Mouse (Mus musculus) erythroblast, embryonic 14.5 days (primary cell): ENCODE data around the gene Slc16a6. TPM values are rescaled to one million over a fixed set of nuclear protein-coding genes. Genes with fewer than 3 reads are reported as not detected.

Source experiments
- H3K27me3 ChIP-seq: 2 replicates; pipeline ENCODE4 v1.6.1; 2012; ENCODE audit warnings: inconsistent platforms; ENCODE audit not compliant: control insufficient read depth
- H3K36me3 ChIP-seq: 2 replicates; pipeline ENCODE4 v1.6.1; 2012; ENCODE audit warnings: mild to moderate bottlenecking, inconsistent platforms; ENCODE audit not compliant: control insufficient read depth
- H3K4me1 ChIP-seq: 2 replicates; pipeline ENCODE4 v1.6.1; 2012; ENCODE audit warnings: inconsistent platforms; ENCODE audit not compliant: control insufficient read depth
- H3K4me3 ChIP-seq: replicated peaks from 2 replicates; pipeline ENCODE3; 2012; ENCODE audit warnings: moderate library complexity, mild to moderate bottlenecking, inconsistent platforms
- H3K9me3 ChIP-seq: 2 replicates; pipeline ENCODE4 v1.6.1; 2012; ENCODE audit warnings: low read length, inconsistent platforms, mixed read lengths; ENCODE audit not compliant: control insufficient read depth
- GATA1 ChIP-seq: IDR thresholded peaks from 2 replicates; pipeline ENCODE4 v1.6.1; 2012; ENCODE audit warnings: low read length, inconsistent platforms, mixed read lengths
- TAL1 ChIP-seq: IDR thresholded peaks from 3 replicates; pipeline ENCODE4 v1.6.1; 2012; ENCODE audit warnings: low read length, inconsistent platforms, mixed read lengths
- polyA plus RNA-seq: library from polyadenylated mRNA; stranded (reverse); fragments of >175 nt; gene quantifications from 2 replicates; pipeline ENCODE4 v1.2.3, GENCODE M21; 2012

Gene Slc16a6
- polyA plus RNA-seq, 1 experiment, result 5.3 TPM

DNA sequence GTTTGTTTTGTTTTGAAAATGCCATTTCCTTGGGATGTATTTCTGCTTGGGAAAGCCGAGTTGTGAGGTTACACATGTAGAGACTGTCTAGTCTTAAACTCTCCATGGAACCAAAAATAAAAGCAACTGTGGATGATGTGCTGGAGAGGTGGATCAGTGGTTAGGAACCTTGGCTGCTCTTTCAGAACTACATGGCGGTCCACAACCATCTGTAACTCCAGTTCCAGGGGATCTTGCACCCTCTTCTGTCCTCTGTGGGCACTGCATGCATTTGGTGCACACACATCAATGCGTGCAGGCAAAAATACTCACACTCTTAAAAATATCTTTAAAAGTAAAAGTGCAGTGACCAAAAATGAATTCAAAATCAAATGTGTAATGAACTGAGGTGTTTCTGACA is 32.3 kb downstream of the Slc16a6 start:
- Histone ChIP-seq H3K36me3 (peaks cover 16% of the 10 kb centered on the region), H3K4me3 (no peak overlapping the region), H3K9me3 (no peaks in the 10 kb centered on the region), H3K27me3 (peaks cover 5% of the 10 kb centered on the region), H3K4me1 (peaks cover 56% of the 10 kb centered on the region)
- no peak for TF ChIP-seq GATA1

DNA sequence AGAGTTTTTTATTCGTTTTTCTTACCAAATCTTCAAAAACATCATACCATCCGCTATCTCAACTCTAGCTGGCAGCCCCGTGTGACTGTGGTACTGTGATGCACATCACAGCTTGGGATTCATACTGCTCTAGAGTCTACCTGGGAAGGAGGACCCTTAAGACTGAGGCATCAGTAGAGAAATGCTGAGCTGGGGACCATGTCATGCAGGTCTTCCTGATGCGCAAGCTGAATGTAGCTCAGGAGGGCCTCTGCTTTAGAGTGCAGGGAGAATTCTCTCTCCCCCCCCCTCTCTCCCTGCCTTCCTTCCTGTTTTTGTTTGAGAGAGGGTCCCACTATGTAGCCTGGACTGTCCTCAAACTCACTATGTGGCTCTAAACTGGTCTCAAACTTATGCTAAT is 32.8 kb downstream of the Slc16a6 start:
- TF ChIP-seq GATA1 (no peak), TAL1 (no peak)
- Histone ChIP-seq H3K9me3 (no peaks in the 10 kb centered on the region), H3K4me3 (peak overlapping the region; percentile 69), H3K36me3 (peaks cover 19% of the 10 kb centered on the region), H3K4me1 (peaks cover 53% of the 10 kb centered on the region), H3K27me3 (peaks cover 5% of the 10 kb centered on the region)

DNA sequence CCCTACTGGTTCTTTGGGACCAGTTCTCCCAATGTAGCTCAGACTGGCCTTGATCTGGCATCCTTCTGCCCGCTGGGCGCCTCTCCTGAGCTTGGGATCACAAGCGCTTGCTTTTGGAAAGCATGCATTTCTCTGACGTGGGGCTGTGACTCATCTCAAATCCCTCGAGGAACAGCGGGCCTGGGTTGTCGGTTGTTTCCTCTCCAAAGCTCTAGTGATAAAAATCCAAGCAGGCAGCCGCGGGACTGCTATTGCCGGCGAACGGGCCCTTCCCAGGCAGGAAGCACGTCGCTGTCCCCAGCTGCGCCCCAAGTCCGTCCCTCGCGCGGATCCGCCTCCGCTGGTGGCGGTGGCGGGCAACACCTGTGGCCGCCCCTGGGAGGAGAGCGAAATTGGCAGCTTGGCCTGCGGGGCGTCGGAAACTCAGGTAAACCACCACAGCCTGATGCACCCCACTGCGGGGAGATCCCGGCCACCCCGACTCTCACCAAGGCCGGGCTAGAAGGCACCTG is 33.5 kb downstream of the Slc16a6 start:
- Histone ChIP-seq H3K9me3 (no peaks in the 10 kb centered on the region), H3K4me3 (peak overlapping the region; percentile 69), H3K36me3 (peaks cover 26% of the 10 kb centered on the region), H3K4me1 (peaks cover 46% of the 10 kb centered on the region), H3K27me3 (peaks cover 5% of the 10 kb centered on the region)
- TF ChIP-seq GATA1, result no peak
- TF ChIP-seq TAL1, result no peak

GRCm38 (mm10) chr11:109439209-109439608 is 34.2 kb downstream of the Slc16a6 start:
- Histone ChIP-seq H3K4me1 (peaks cover 39% of the 10 kb centered on the region), H3K9me3 (no peaks in the 10 kb centered on the region), H3K36me3 (peaks cover 33% of the 10 kb centered on the region), H3K27me3 (peaks cover 5% of the 10 kb centered on the region), H3K4me3 (no peak overlapping the region)
- no peak for TF ChIP-seq GATA1
- TF ChIP-seq TAL1, result no peak

DNA sequence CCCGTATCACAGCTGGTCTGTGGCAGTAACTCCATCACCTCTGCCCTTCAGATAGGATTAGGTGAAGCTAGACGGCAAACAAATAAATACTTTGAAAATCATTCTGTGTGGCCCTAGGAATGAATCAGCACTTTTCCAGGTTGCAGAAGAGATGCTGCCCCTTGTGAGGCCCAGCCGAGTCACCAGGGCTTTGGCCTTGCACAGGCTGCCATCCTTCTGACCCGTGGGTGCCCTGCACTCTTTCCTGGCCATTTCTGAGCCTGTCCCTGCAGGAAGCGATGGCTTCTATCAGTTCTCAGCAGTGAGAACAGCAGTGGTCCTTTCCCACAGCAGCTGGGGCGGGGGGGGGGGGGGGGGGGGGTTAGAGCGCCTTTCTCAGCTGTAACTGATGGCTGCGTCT is 36.5 kb downstream of the Slc16a6 start:
- peaks cover 47% of the 10 kb centered on the region for H3K36me3 ChIP-seq
- no peaks in the 10 kb centered on the region for H3K9me3 ChIP-seq
- no peak overlapping the region for H3K4me3 ChIP-seq
- no peak for TF ChIP-seq GATA1
- no peak for TF ChIP-seq TAL1
- H3K27me3 ChIP-seq, result peaks cover 5% of the 10 kb centered on the region
- H3K4me1 ChIP-seq, result peaks cover 29% of the 10 kb centered on the region

- Histone ChIP-seq H3K36me3 (peaks cover 68% of the 10 kb centered on the region), H3K27me3 (no peaks in the 10 kb centered on the region), H3K4me3 (no peak overlapping the region), H3K4me1 (peaks cover 6% of the 10 kb centered on the region), H3K9me3 (no peaks in the 10 kb centered on the region)
- no peak for TF ChIP-seq TAL1
- TF ChIP-seq GATA1, result no peak
Observed at GRCm38 (mm10) chr11:109434233-109434798, 39.1 kb downstream of the Slc16a6 start.

- peaks cover 35% of the 10 kb centered on the region for H3K36me3 ChIP-seq
- no peaks in the 10 kb centered on the region for H3K27me3 ChIP-seq
- no peak for TF ChIP-seq TAL1
- TF ChIP-seq GATA1, result no peak
Observed at GRCm38 (mm10) chr11:109427353-109427752, 46.0 kb downstream of the Slc16a6 start.

DNA sequence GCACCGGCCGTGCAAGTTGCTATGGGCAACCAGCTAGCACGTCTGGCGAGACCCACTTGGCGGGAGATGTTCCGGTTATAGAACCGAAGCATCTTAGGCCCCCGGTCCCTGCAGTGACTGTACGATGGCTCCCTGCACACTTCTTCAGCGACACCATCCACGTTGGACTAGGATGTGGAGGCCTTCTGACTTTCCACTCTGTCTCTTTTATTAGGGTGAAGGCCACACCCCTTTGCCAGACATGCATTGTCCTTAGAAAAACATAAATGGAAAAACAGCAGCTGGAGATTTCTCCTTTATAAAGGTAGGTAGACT is 47.2 kb downstream of the Slc16a6 start:
- H3K4me3 ChIP-seq, result peak overlapping the region; percentile 92
- TF ChIP-seq GATA1 (no peak), TAL1 (no peak)
- H3K27me3 ChIP-seq, result no peaks in the 10 kb centered on the region
- peaks cover 28% of the 10 kb centered on the region for H3K36me3 ChIP-seq
- H3K4me1 ChIP-seq, result peaks cover 24% of the 10 kb centered on the region
- H3K9me3 ChIP-seq, result peaks cover 4% of the 10 kb centered on the region

More at GRCm38 (mm10) chr11:109427353-109427752, 46.0 kb downstream of the Slc16a6 start:
- Histone ChIP-seq H3K4me1 (peaks cover 24% of the 10 kb centered on the region), H3K9me3 (peaks cover 1% of the 10 kb centered on the region; the same call in 1 of the 2 replicates), H3K4me3 (no peak overlapping the region)

DNA sequence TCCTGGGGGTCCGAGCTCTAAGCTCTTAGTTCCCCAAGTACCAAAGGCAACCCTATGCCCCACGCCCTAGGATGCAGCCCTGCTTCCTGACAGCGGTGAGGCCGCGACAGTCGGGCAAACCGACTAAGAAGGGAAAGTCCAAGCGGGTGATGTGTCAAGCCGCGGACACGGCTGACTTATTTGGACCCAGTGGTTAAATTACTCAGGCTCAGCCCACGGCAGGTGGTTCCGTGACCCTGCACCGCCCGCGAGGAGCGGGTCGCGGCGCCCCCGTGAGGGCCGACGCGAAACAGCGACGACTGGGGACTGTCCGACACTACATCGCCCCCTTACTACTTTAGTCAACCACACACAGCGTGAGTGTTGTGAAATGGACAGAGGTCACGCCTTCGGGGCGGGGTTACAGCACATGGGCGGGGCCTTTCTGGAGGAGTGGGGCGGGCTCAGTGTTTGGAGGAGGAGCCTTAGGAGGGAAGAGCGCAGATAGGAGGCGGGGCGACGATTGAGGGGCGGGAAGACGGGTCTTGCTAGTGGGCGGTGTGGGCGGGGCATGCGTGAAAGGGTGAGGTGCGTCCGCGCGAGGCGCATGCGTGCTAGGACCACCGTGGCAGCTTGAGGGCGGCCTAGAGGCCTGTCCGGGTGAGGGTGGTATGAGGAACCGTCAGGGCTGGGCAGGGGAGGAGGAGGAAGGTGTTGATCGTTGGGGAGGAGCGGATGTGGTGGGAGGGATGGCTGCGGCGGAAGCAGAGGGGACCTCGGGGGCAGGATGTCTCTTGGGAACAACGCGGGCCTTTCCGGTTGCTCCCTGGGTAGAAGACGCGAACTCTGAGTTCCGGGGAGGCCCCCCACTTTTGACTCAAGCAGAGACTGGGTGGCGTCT is 47.8 kb downstream of the Slc16a6 start, which contains the start of gene Amz2:
TSS of gene Amz2 (plus strand) at position 555 of the 880 bp plus-strand sequence.
- peaks cover 24% of the 10 kb centered on the region for H3K4me1 ChIP-seq
- H3K36me3 ChIP-seq, result peaks cover 24% of the 10 kb centered on the region
- no peaks in the 10 kb centered on the region for H3K27me3 ChIP-seq
- peak within 1 kb of the TSS; percentile 92 for H3K4me3 ChIP-seq
- no peak for TF ChIP-seq GATA1
- no peak for TF ChIP-seq TAL1
- peaks cover 4% of the 10 kb centered on the region for H3K9me3 ChIP-seq
